9 mouse cellular contexts compared by ENCODE assay signal in genomic region chr3:27862821-27863740, GRCm38 (mm10). TPM values are rescaled to one million over a fixed set of nuclear protein-coding genes. Genes with fewer than 3 reads are reported as not detected.
DNase-seq lines count a peak whose midpoint lies in the region; ATAC-seq lines count a peak whose summit lies in the region.
"Had no signal": no experiment of that assay in that cellular context is flagged by ENCODE, and none has a peak within 500 bp of the region (broad histone marks: within the 10 kb centered on the region; RNA-seq: fewer than 3 reads in every experiment).

No protein-coding gene starts in this region.

- intact Hi-C loops in gastrocnemius, postnatal 36 days (cut with DNase I) = loop anchor here (2.0 kb wide), 1 partner anchor 152 kb away; the partner anchor contains the start of gene Fndc3b

- no peaks in the 10 kb centered on the region for H3K27me3 ChIP-seq in intestine, embryonic 15.5 days (replicated peaks)

- H3K4me1 ChIP-seq in intestine, embryonic 15.5 days (replicated peaks) = peaks cover 19% of the 10 kb centered on the region

- ATAC-seq in intestine, embryonic 15.5 days = peak; percentile 91

- H3K9me3 ChIP-seq in intestine, embryonic 15.5 days = no peaks in the 10 kb centered on the region

- H3K79me2 ChIP-seq in macrophage (ENCODE audit: inconsistent target) = no peaks in the 10 kb centered on the region

- H3K9ac ChIP-seq in intestine, embryonic 15.5 days = peak overlapping the region; percentile 24; the same call in 1 of the 2 replicates

- 4% methylated on average over 16 of the region's 16 CpGs for WGBS in intestine, embryonic 15.5 days
- 11% methylated on average over 16 of the region's 16 CpGs for WGBS in macrophage (ENCODE audit: missing documents)

- no peaks in the 10 kb centered on the region for H3K36me3 ChIP-seq in intestine, embryonic 15.5 days
- no peaks in the 10 kb centered on the region for H3K36me3 ChIP-seq in macrophage (ENCODE audit: inconsistent target)

- peak overlapping the region; percentile 87 for H3K27ac ChIP-seq in intestine, embryonic 15.5 days
- H3K27ac ChIP-seq in macrophage = peak overlapping the region; percentile 24

- peak overlapping the region; percentile 56 for H3K4me2 ChIP-seq in intestine, embryonic 15.5 days (replicated peaks)

- DNase-seq in adrenal gland, adult (ENCODE audit: inconsistent age in 2 of 2, low spot score in 1 of 2) = peak; percentile 82 to 93
- peak; percentile 72 for DNase-seq in embryo, embryonic 11.5 days (ENCODE audit: low read depth, low spot score)
- peak; percentile 55 to 57 for DNase-seq in gastrocnemius, postnatal 36 days
- DNase-seq in left cerebral cortex, adult 9 months (ENCODE audit: low spot score in 2 of 2) = peak; percentile 33 to 70
- DNase-seq in right cerebral cortex, postnatal 25 days = peak; percentile 58
- DNase-seq in natural killer cell, adult 2 months (ENCODE audit: low spot score in 2 of 2) = no peak

- peak overlapping the region; percentile 23 for H3K4me3 ChIP-seq in intestine, embryonic 15.5 days (replicated peaks)
- H3K4me3 ChIP-seq in macrophage (ENCODE audit: inconsistent target) = peak overlapping the region; percentile 24
- H3K4me3 ChIP-seq: erythroblast, embryonic 14.5 days had no signal

RNA-seq across cellular contexts. Expression of gene Tmem212, which starts 33.1 kb away (rescaled TPM):
- total RNA-seq in gastrocnemius, postnatal 36 days (2021) = not detected
- not detected in 2 replicates for polyA plus RNA-seq in intestine, embryonic 15.5 days (2015; fragmentation: Nextera tagmentation; extraction: Ambion mirVana)
- not detected for total RNA-seq in macrophage (2018; cell fraction: chromatin; rRNA removed)
- not detected for total RNA-seq in macrophage (2018; cell fraction: cytosol; rRNA removed)
- total RNA-seq in macrophage (2018; cell fraction: nucleus; rRNA removed) = not detected
- not detected in 3 replicates for polyA plus RNA-seq in macrophage (2018)
- polyA plus RNA-seq: erythroblast, embryonic 14.5 days had no signal

Comparison
In these comparisons a context has a peak if more than half of its experiments do, and no peak if none do; other contexts are left out.
1. DNase-seq: peak in adrenal gland, adult (2 of 2), embryo, embryonic 11.5 days (single experiment), gastrocnemius, postnatal 36 days (2 of 2), left cerebral cortex, adult 9 months (2 of 2) and right cerebral cortex, postnatal 25 days (single experiment); none in natural killer cell, adult 2 months (0 of 2).